Mouse (Mus musculus) layer of hippocampus, adult 2 months (tissue): ENCODE data around the gene Ube2j1. TPM values are rescaled to one million over a fixed set of nuclear protein-coding genes. Genes with fewer than 3 reads are reported as not detected.

Source experiments
- DNase-seq, 2 experiments: peaks; one replicate each; pipeline ENCODE4 v3.0.0; 2022; ENCODE audit warnings: low spot score in 2 of 2
- H3K27ac ChIP-seq: fragments of 200-600 bp; 2 replicates; pipeline ENCODE4 v1.8.1; 2022
- H3K4me3 ChIP-seq: fragments of 200-600 bp; 2 replicates; pipeline ENCODE4 v1.8.1; 2022; ENCODE audit warnings: mild to moderate bottlenecking
- CTCF ChIP-seq: fragments of 200-600 bp; conservative IDR thresholded peaks from 2 replicates; pipeline ENCODE4 v1.8.1; 2022; ENCODE audit warnings: antibody characterized with exemption, mild to moderate bottlenecking, moderate library complexity
- total RNA-seq, 2 experiments: library from RNA; stranded (reverse); gene quantifications; 2 replicates each; pipeline ENCODE4 v1.2.3; 2021

The Ube2j1 gene
- total RNA-seq, 2 experiments from 2014 or later, result 93.4 to 94.8 TPM

GRCm38 (mm10) chr4:33066223-33066960 is 35.2 kb downstream of the Ube2j1 start:
- DNase-seq, result no peak
- no peak overlapping the region for H3K4me3 ChIP-seq
- TF ChIP-seq CTCF, result no peak
- no peak overlapping the region for H3K27ac ChIP-seq

- TF ChIP-seq CTCF, result no peak
- no peak for DNase-seq
- Histone ChIP-seq H3K27ac (no peak overlapping the region), H3K4me3 (no peak overlapping the region)
Measured at GRCm38 (mm10) chr4:33067331-33067730, 36.1 kb downstream of the Ube2j1 start.

GRCm38 (mm10) chr4:33067826-33068225 is 36.6 kb downstream of the Ube2j1 start:
- no peak overlapping the region for H3K27ac ChIP-seq

GRCm38 (mm10) chr4:33068894-33069293 is 37.7 kb downstream of the Ube2j1 start:
- no peak for TF ChIP-seq CTCF
- Histone ChIP-seq H3K4me3 (no peak overlapping the region), H3K27ac (no peak overlapping the region)
- peak; percentile 47 to 63 for DNase-seq

More at GRCm38 (mm10) chr4:33067826-33068225, 36.6 kb downstream of the Ube2j1 start:
- H3K4me3 ChIP-seq, result no peak overlapping the region
- DNase-seq, result no peak
- TF ChIP-seq CTCF, result no peak

- no peak overlapping the region for H3K27ac ChIP-seq
- DNase-seq, result no peak
Measured at GRCm38 (mm10) chr4:33070326-33070725, 39.1 kb downstream of the Ube2j1 start.

GRCm38 (mm10) chr4:33071337-33071736 is 40.1 kb downstream of the Ube2j1 start:
- TF ChIP-seq CTCF, result no peak
- H3K4me3 ChIP-seq, result no peak overlapping the region
- no peak for DNase-seq
- H3K27ac ChIP-seq, result no peak overlapping the region

More at GRCm38 (mm10) chr4:33070326-33070725, 39.1 kb downstream of the Ube2j1 start:
- H3K4me3 ChIP-seq, result no peak overlapping the region
- no peak for TF ChIP-seq CTCF

- no peak overlapping the region for H3K27ac ChIP-seq
- no peak for TF ChIP-seq CTCF
- H3K4me3 ChIP-seq, result no peak overlapping the region
- no peak for DNase-seq
Measured at GRCm38 (mm10) chr4:33072526-33073161, 41.4 kb downstream of the Ube2j1 start.

GRCm38 (mm10) chr4:33074406-33074805 is 43.2 kb downstream of the Ube2j1 start:
- no peak for DNase-seq
- Histone ChIP-seq H3K4me3 (no peak overlapping the region), H3K27ac (no peak overlapping the region)
- no peak for TF ChIP-seq CTCF

GRCm38 (mm10) chr4:33074851-33075250 is 43.6 kb downstream of the Ube2j1 start:
- Histone ChIP-seq H3K4me3 (no peak overlapping the region), H3K27ac (no peak overlapping the region)
- no peak for DNase-seq
- no peak for TF ChIP-seq CTCF

- no peak for DNase-seq
- H3K27ac ChIP-seq, result no peak overlapping the region
Measured at GRCm38 (mm10) chr4:33075776-33076524, 44.7 kb downstream of the Ube2j1 start.

GRCm38 (mm10) chr4:33077161-33077560 is 45.9 kb downstream of the Ube2j1 start:
- no peak overlapping the region for H3K27ac ChIP-seq
- H3K4me3 ChIP-seq, result no peak overlapping the region
- DNase-seq, result no peak
- TF ChIP-seq CTCF, result no peak

More at GRCm38 (mm10) chr4:33075776-33076524, 44.7 kb downstream of the Ube2j1 start:
- H3K4me3 ChIP-seq, result no peak overlapping the region
- TF ChIP-seq CTCF, result no peak

- Histone ChIP-seq H3K27ac (no peak overlapping the region), H3K4me3 (no peak overlapping the region)
- no peak for TF ChIP-seq CTCF
- no peak for DNase-seq
Measured at GRCm38 (mm10) chr4:33077724-33078123, 46.5 kb downstream of the Ube2j1 start.

GRCm38 (mm10) chr4:33078492-33078891 is 47.3 kb downstream of the Ube2j1 start:
- Histone ChIP-seq H3K4me3 (no peak overlapping the region), H3K27ac (no peak overlapping the region)
- DNase-seq, result no peak
- TF ChIP-seq CTCF, result no peak
